Mouse (Mus musculus): ENCODE measurements at regions not wholly inside any gene's neighbourhood (a gene's known extent, or its start where the extent isn't known, plus 50 kb on each side); places are given as distances from the start of the nearest gene placed in this dataset.
"Not testable (repeated sequence)": the region's sequence is repeated elsewhere in the genome, so short reads cannot be mapped to it uniquely, and the experiment has no call there.

- Histone ChIP-seq H3K9ac (no peak overlapping the region), H3K4me3 (replicated peaks) (no peak overlapping the region), H3K27me3 (no peaks in the 10 kb centered on the region), H3K4me1 (no peaks in the 10 kb centered on the region), H3K27ac (no peak overlapping the region), H3K9me3 (replicated peaks) (no peaks in the 10 kb centered on the region), H3K4me2 (no peak overlapping the region), H3K36me3 (no peaks in the 10 kb centered on the region)
- no peak for ATAC-seq (replicated peaks; ENCODE audit: low FRiP score)
- 66% methylated on average over 3 of the region's 3 CpGs for WGBS
Observed at GRCm38 (mm10) chr9:33070116-33070515, 434.1 kb downstream of the Ets1 start.

GRCm38 (mm10) chr9:33080271-33080670 lies 444.2 kb downstream of the Ets1 start:
- Histone ChIP-seq H3K36me3 (no peaks in the 10 kb centered on the region), H3K27me3 (no peaks in the 10 kb centered on the region), H3K4me2 (no peak overlapping the region), H3K4me3 (replicated peaks) (no peak overlapping the region), H3K9ac (no peak overlapping the region), H3K4me1 (peaks cover 5% of the 10 kb centered on the region), H3K9me3 (replicated peaks) (no peaks in the 10 kb centered on the region), H3K27ac (no peak overlapping the region)
- 53% methylated on average over 3 of the region's 3 CpGs for WGBS
- ATAC-seq (replicated peaks; ENCODE audit: low FRiP score) = no peak

GRCm38 (mm10) chr9:33080774-33081173 lies 444.8 kb downstream of the Ets1 start:
- Histone ChIP-seq H3K9ac (no peak overlapping the region), H3K36me3 (no peaks in the 10 kb centered on the region), H3K4me3 (replicated peaks) (no peak overlapping the region), H3K9me3 (replicated peaks) (no peaks in the 10 kb centered on the region), H3K4me1 (peaks cover 5% of the 10 kb centered on the region), H3K27ac (no peak overlapping the region), H3K4me2 (no peak overlapping the region), H3K27me3 (no peaks in the 10 kb centered on the region)
- 27% methylated on average over 6 of the region's 6 CpGs for WGBS
- no peak for ATAC-seq (replicated peaks; ENCODE audit: low FRiP score)

GRCm38 (mm10) chr9:33089977-33090376 lies 454.0 kb downstream of the Ets1 start:
- H3K9ac ChIP-seq = no peak overlapping the region
- H3K27ac ChIP-seq = no peak overlapping the region
- H3K9me3 ChIP-seq (replicated peaks) = no peaks in the 10 kb centered on the region
- 78% methylated on average over 3 of the region's 3 CpGs for whole genome bisulfite sequencing
- H3K27me3 ChIP-seq = no peaks in the 10 kb centered on the region
- no peaks in the 10 kb centered on the region for H3K36me3 ChIP-seq
- no peak for ATAC-seq (replicated peaks; ENCODE audit: low FRiP score)
- no peaks in the 10 kb centered on the region for H3K4me1 ChIP-seq
- H3K4me3 ChIP-seq (replicated peaks) = no peak overlapping the region
- H3K4me2 ChIP-seq = no peak overlapping the region

- Histone ChIP-seq H3K4me3 (replicated peaks) (no peak overlapping the region), H3K36me3 (no peaks in the 10 kb centered on the region), H3K9me3 (replicated peaks) (no peaks in the 10 kb centered on the region), H3K4me2 (no peak overlapping the region), H3K4me1 (no peaks in the 10 kb centered on the region), H3K9ac (no peak overlapping the region), H3K27me3 (no peaks in the 10 kb centered on the region), H3K27ac (no peak overlapping the region)
- no peak for ATAC-seq (replicated peaks; ENCODE audit: low FRiP score)
- WGBS = 81% methylated on average over 3 of the region's 3 CpGs
Observed at GRCm38 (mm10) chr9:33091664-33092063, 455.6 kb downstream of the Ets1 start.

- no peaks in the 10 kb centered on the region for H3K4me1 ChIP-seq
- no peak overlapping the region for H3K4me3 ChIP-seq (replicated peaks)
- H3K27ac ChIP-seq = no peak overlapping the region
- no peaks in the 10 kb centered on the region for H3K27me3 ChIP-seq
- H3K9me3 ChIP-seq (replicated peaks) = no peaks in the 10 kb centered on the region
- no peaks in the 10 kb centered on the region for H3K36me3 ChIP-seq
- no peak for ATAC-seq (replicated peaks; ENCODE audit: low FRiP score)
- WGBS = 1% methylated on average over 3 of the region's 3 CpGs
- no peak overlapping the region for H3K9ac ChIP-seq
- H3K4me2 ChIP-seq = no peak overlapping the region
Observed at GRCm38 (mm10) chr9:33095654-33096053, 459.6 kb downstream of the Ets1 start.

- ATAC-seq (replicated peaks; ENCODE audit: low FRiP score) = no peak
- Histone ChIP-seq H3K9me3 (replicated peaks) (no peaks in the 10 kb centered on the region), H3K27ac (no peak overlapping the region), H3K9ac (no peak overlapping the region), H3K4me2 (no peak overlapping the region), H3K27me3 (no peaks in the 10 kb centered on the region), H3K36me3 (no peaks in the 10 kb centered on the region), H3K4me1 (peaks cover 6% of the 10 kb centered on the region; the same call in 1 of the 2 replicates), H3K4me3 (replicated peaks) (no peak overlapping the region)
- 49% methylated on average over 3 of the region's 3 CpGs for WGBS
Observed at GRCm38 (mm10) chr9:33101206-33101605, 465.2 kb downstream of the Ets1 start.

- no peaks in the 10 kb centered on the region for H3K9me3 ChIP-seq (replicated peaks)
- no peak overlapping the region for H3K4me3 ChIP-seq (replicated peaks)
- no peak overlapping the region for H3K27ac ChIP-seq
- H3K4me2 ChIP-seq = no peak overlapping the region
- no peak overlapping the region for H3K9ac ChIP-seq
- H3K36me3 ChIP-seq = no peaks in the 10 kb centered on the region
- peak; percentile 71; the same call in 1 of the 2 replicates for ATAC-seq (replicated peaks; ENCODE audit: low FRiP score)
- H3K27me3 ChIP-seq = no peaks in the 10 kb centered on the region
- peaks cover 6% of the 10 kb centered on the region; the same call in 1 of the 2 replicates for H3K4me1 ChIP-seq
- 7% methylated on average over 3 of the region's 3 CpGs for WGBS
Observed at GRCm38 (mm10) chr9:33104623-33105074, 468.6 kb downstream of the Ets1 start.

- Histone ChIP-seq H3K4me1 (no peaks in the 10 kb centered on the region), H3K27ac (no peak overlapping the region), H3K9ac (no peak overlapping the region), H3K4me3 (replicated peaks) (no peak overlapping the region), H3K9me3 (replicated peaks) (no peaks in the 10 kb centered on the region), H3K4me2 (no peak overlapping the region), H3K27me3 (no peaks in the 10 kb centered on the region), H3K36me3 (no peaks in the 10 kb centered on the region)
- ATAC-seq (replicated peaks; ENCODE audit: low FRiP score) = no peak
- WGBS = 98% methylated on average over 1 of the region's 1 CpGs
Observed at GRCm38 (mm10) chr9:33123841-33124240, 487.8 kb downstream of the Ets1 start.

- 11% methylated on average over 1 of the region's 1 CpGs for WGBS
- Histone ChIP-seq H3K27me3 (no peaks in the 10 kb centered on the region), H3K27ac (no peak overlapping the region), H3K36me3 (no peaks in the 10 kb centered on the region), H3K9me3 (replicated peaks) (no peaks in the 10 kb centered on the region), H3K4me1 (no peaks in the 10 kb centered on the region), H3K9ac (no peak overlapping the region), H3K4me3 (replicated peaks) (no peak overlapping the region), H3K4me2 (no peak overlapping the region)
- ATAC-seq (replicated peaks; ENCODE audit: low FRiP score) = no peak
Observed at GRCm38 (mm10) chr9:33152186-33152585, 516.2 kb downstream of the Ets1 start.

- Histone ChIP-seq H3K4me1 (no peaks in the 10 kb centered on the region), H3K36me3 (no peaks in the 10 kb centered on the region), H3K27me3 (no peaks in the 10 kb centered on the region), H3K27ac (no peak overlapping the region), H3K4me3 (replicated peaks) (no peak overlapping the region), H3K4me2 (no peak overlapping the region), H3K9ac (no peak overlapping the region), H3K9me3 (replicated peaks) (no peaks in the 10 kb centered on the region)
- ATAC-seq (replicated peaks; ENCODE audit: low FRiP score) = no peak
- WGBS = 65% methylated on average over 6 of the region's 6 CpGs
Observed at GRCm38 (mm10) chr9:33168159-33168558, 532.1 kb downstream of the Ets1 start.

GRCm38 (mm10) chr9:33169093-33169492 lies 533.1 kb downstream of the Ets1 start:
- 91% methylated on average over 1 of the region's 1 CpGs for WGBS
- H3K9me3 ChIP-seq (replicated peaks); H3K27ac ChIP-seq; H3K4me1 ChIP-seq; H3K9ac ChIP-seq; ATAC-seq (replicated peaks; ENCODE audit: low FRiP score); H3K36me3 ChIP-seq; H3K4me3 ChIP-seq (replicated peaks); H3K4me2 ChIP-seq; H3K27me3 ChIP-seq: not testable (repeated sequence)

- ATAC-seq (replicated peaks; ENCODE audit: low FRiP score) = no peak
Observed at GRCm38 (mm10) chr9:33180066-33180465, 544.0 kb downstream of the Ets1 start.

More at GRCm38 (mm10) chr9:33180066-33180465, 544.0 kb downstream of the Ets1 start:
- H3K4me2 ChIP-seq = no peak overlapping the region
- no peaks in the 10 kb centered on the region for H3K4me1 ChIP-seq
- no peaks in the 10 kb centered on the region for H3K36me3 ChIP-seq
- H3K27me3 ChIP-seq = no peaks in the 10 kb centered on the region
- H3K9me3 ChIP-seq (replicated peaks) = no peaks in the 10 kb centered on the region
- no peak overlapping the region for H3K9ac ChIP-seq
- no peak overlapping the region for H3K4me3 ChIP-seq (replicated peaks)
- H3K27ac ChIP-seq = no peak overlapping the region
